18 mouse cellular contexts compared by ENCODE assay signal in genomic region chr16:40740273-40740672, GRCm38 (mm10).
DNase-seq lines count a peak whose midpoint lies in the region; ATAC-seq and TF ChIP-seq lines count a peak whose summit lies in the region.
"Had no signal": no experiment of that assay in that cellular context is flagged by ENCODE, and none has a peak within 500 bp of the region (broad histone marks: within the 10 kb centered on the region; RNA-seq: fewer than 3 reads in every experiment).

No protein-coding gene starts in this region.

- TF ChIP-seq POLR2A in brain, embryonic 14.5 days (IDR thresholded peaks at IDR 0.05; ENCODE audit: borderline replicate concordance, extremely low read depth, insufficient read depth, insufficient read length, poor library complexity, severe bottlenecking), result no peak

- H3K9me3 ChIP-seq in forebrain, embryonic 16.5 days (ENCODE audit: control insufficient read depth, low read length), result no peaks in the 10 kb centered on the region
- no peaks in the 10 kb centered on the region for H3K9me3 ChIP-seq in forebrain, embryonic 15.5 days
- H3K9me3 ChIP-seq: embryonic facial prominence, embryonic 13.5 days; heart, embryonic 10.5 days; hindbrain, embryonic 12.5 days; intestine, embryonic 15.5 days had no signal

- no peaks in the 10 kb centered on the region for H3K27me3 ChIP-seq in forebrain, embryonic 16.5 days (replicated peaks; ENCODE audit: control insufficient read depth, insufficient read depth, low read length)
- H3K27me3 ChIP-seq in forebrain, embryonic 15.5 days, result no peaks in the 10 kb centered on the region
- H3K27me3 ChIP-seq: embryonic facial prominence, embryonic 13.5 days; hindbrain, embryonic 12.5 days; intestine, embryonic 15.5 days had no signal

- no peak overlapping the region for H3K4me2 ChIP-seq in forebrain, embryonic 16.5 days (ENCODE audit: low read length)
- H3K4me2 ChIP-seq in forebrain, embryonic 15.5 days (replicated peaks), result no peak overlapping the region
- H3K4me2 ChIP-seq: embryonic facial prominence, embryonic 13.5 days; hindbrain, embryonic 12.5 days; intestine, embryonic 15.5 days had no signal

- ATAC-seq in forebrain, embryonic 16.5 days, result peak; percentile 49; the same call in 1 of the 2 replicates
- no peak for ATAC-seq in forebrain, embryonic 15.5 days (replicated peaks)
- ATAC-seq: intestine, embryonic 15.5 days had no signal

- H3K36me3 ChIP-seq in forebrain, embryonic 16.5 days (ENCODE audit: control insufficient read depth, insufficient read depth), result no peaks in the 10 kb centered on the region
- no peaks in the 10 kb centered on the region for H3K36me3 ChIP-seq in forebrain, embryonic 15.5 days
- H3K36me3 ChIP-seq: embryonic facial prominence, embryonic 13.5 days; heart, embryonic 10.5 days; hindbrain, embryonic 12.5 days; intestine, embryonic 15.5 days had no signal

- no peak for TF ChIP-seq CTCF in brain, embryonic 14.5 days (IDR thresholded peaks at IDR 0.05; ENCODE audit: borderline replicate concordance, extremely low read depth, insufficient read depth, insufficient read length)

- H3K9ac ChIP-seq in forebrain, embryonic 16.5 days (replicated peaks; ENCODE audit: low read depth, low read length), result no peak overlapping the region
- no peak overlapping the region for H3K9ac ChIP-seq in forebrain, embryonic 15.5 days (replicated peaks)
- H3K9ac ChIP-seq: embryonic facial prominence, embryonic 13.5 days; hindbrain, embryonic 12.5 days; intestine, embryonic 15.5 days had no signal

- no peaks in the 10 kb centered on the region for H3K4me1 ChIP-seq in forebrain, embryonic 16.5 days (replicated peaks; ENCODE audit: control insufficient read depth, insufficient read depth, low read length)
- 0 out of 2 replicates have a peak, but pooled peaks cover 2% of the 10 kb centered on the region for H3K4me1 ChIP-seq in forebrain, embryonic 15.5 days
- H3K4me1 ChIP-seq: embryonic facial prominence, embryonic 13.5 days; heart, embryonic 10.5 days; hindbrain, embryonic 12.5 days; intestine, embryonic 15.5 days had no signal

- 52% methylated on average over 8 of the region's 8 CpGs for WGBS in forebrain, embryonic 16.5 days
- WGBS in forebrain, embryonic 15.5 days, result 54% methylated on average over 8 of the region's 8 CpGs

- H3K4me3 ChIP-seq in forebrain, embryonic 16.5 days (replicated peaks; ENCODE audit: low read length), result no peak overlapping the region
- H3K4me3 ChIP-seq in forebrain, embryonic 15.5 days, result no peak overlapping the region
- H3K4me3 ChIP-seq: embryonic facial prominence, embryonic 13.5 days; heart, embryonic 10.5 days; hindbrain, embryonic 12.5 days; intestine, embryonic 15.5 days had no signal

- no peak overlapping the region for H3K27ac ChIP-seq in forebrain, embryonic 16.5 days (ENCODE audit: low read length)
- no peak overlapping the region for H3K27ac ChIP-seq in forebrain, embryonic 15.5 days (replicated peaks)
- H3K27ac ChIP-seq: embryonic facial prominence, embryonic 13.5 days; heart, embryonic 10.5 days; hindbrain, embryonic 12.5 days; intestine, embryonic 15.5 days had no signal

- peak; percentile 19 for DNase-seq in layer of hippocampus, adult 9-11 months
- DNase-seq in layer of hippocampus, adult 11-12 months (ENCODE audit: low spot score), result no peak
- DNase-seq in brain, adult 2 months (ENCODE audit: low read depth, low spot score), result peak; percentile 7
- DNase-seq in brain, embryonic 14.5 days (ENCODE audit: low read depth), result peak; percentile 69
- DNase-seq: adrenal gland, adult 2 months; adrenal gland, postnatal 25 days; cerebellum, adult 11 months; cerebellum, adult 8-10 months; gastrocnemius, postnatal 10 days; heart, adult 18-20 months; heart, postnatal 10 days; heart, postnatal 4 days had no signal
